Mouse (Mus musculus) intestine, embryonic 14.5 days (tissue): Measurements from ENCODE around the gene Gja4. TPM values are rescaled to one million over a fixed set of nuclear protein-coding genes. Genes with fewer than 3 reads are reported as not detected.

ENCODE experiments used
- ATAC-seq: fragments of 200-750 bp; cut with Nextera tagmentation; replicated peaks from 2 replicates; pipeline ENCODE4 v1.8.0; 2017; ENCODE audit warnings: low read depth, moderate number of reproducible peaks, moderate TSS enrichment, moderate library complexity; ENCODE audit not compliant: low FRiP score, low TSS enrichment
- DNase-seq: peaks from one replicate; pipeline ENCODE4 v3.0.0-alpha.2; 2018; ENCODE audit warnings: low spot score
- H3K27ac ChIP-seq: fragments of 300-500 bp; sonication (generic); 2 replicates; pipeline ENCODE4 v1.5.1; 2014; ENCODE audit warnings: low read depth, mild to moderate bottlenecking, control low read depth
- H3K27me3 ChIP-seq: fragments of 300-500 bp; sonication (generic); replicated peaks from 2 replicates; pipeline ENCODE4 v1.6.1; 2014; ENCODE audit warnings: low read length, control low read depth; ENCODE audit not compliant: control insufficient read depth, insufficient read depth
- H3K36me3 ChIP-seq: fragments of 300-500 bp; sonication (generic); 2 replicates; pipeline ENCODE4 v1.6.1; 2014; ENCODE audit warnings: low read length, control low read depth; ENCODE audit not compliant: control insufficient read depth, insufficient read depth
- H3K4me1 ChIP-seq: fragments of 300-500 bp; sonication (generic); replicated peaks from 2 replicates; pipeline ENCODE4 v1.6.1; 2014; ENCODE audit warnings: low read length, control low read depth, mixed read lengths; ENCODE audit not compliant: control insufficient read depth, insufficient read depth
- H3K4me2 ChIP-seq: fragments of 300-500 bp; sonication (generic); 2 replicates; pipeline ENCODE4 v1.6.1; 2014; ENCODE audit warnings: low read length
- H3K4me3 ChIP-seq: fragments of 300-500 bp; sonication (generic); 2 replicates; pipeline ENCODE4 v1.5.1; 2014; ENCODE audit warnings: low read depth, low read length, control low read depth, mixed read lengths
- H3K9ac ChIP-seq: fragments of 300-500 bp; sonication (generic); 2 replicates; pipeline ENCODE4 v1.6.1; 2014; ENCODE audit warnings: mild to moderate bottlenecking, low read length
- H3K9me3 ChIP-seq: fragments of 300-500 bp; sonication (generic); 2 replicates; pipeline ENCODE4 v1.6.1; 2016; ENCODE audit warnings: low read length, control low read depth; ENCODE audit not compliant: control insufficient read depth
- WGBS: fragments of 180-500 bp; shearing (Covaris S2); extraction: QIAGEN DNeasy Blood & Tissue Kit; methylation state at CpG from one replicate; pipeline ENCODE4 v1.1.7; 2014; 5-methylcytosine and 5-hydroxymethylcytosine counted together
- polyA plus RNA-seq: library from polyadenylated mRNA; unstranded; fragments of >200 nt; fragmentation: Nextera tagmentation; extraction: Ambion mirVana; gene quantifications from 2 replicates; pipeline ENCODE4 v1.2.1, GENCODE M21; 2014

Gene Gja4
- polyA plus RNA-seq, 1 experiment from 2014 or later = 22.9 TPM

DNA sequence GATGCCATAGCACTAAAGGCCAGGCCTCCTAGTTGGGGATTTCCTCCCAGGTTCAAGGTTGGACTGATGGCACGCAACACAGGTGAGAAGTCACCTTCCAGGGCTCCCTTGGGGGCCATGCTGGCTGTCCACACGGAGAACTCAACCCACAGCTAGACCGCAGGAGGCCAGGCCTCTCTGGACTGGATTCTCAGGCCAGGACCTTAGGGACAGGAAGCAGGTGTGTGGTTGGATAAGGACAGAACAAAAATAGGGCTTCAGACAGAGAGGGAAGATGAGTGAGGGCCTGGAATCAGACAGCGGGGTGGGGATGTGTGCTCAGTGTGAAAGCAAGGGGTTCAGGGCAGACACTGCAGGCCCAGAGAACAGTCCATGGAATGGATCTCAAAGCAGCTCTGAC is 26.9 kb downstream of the Gja4 start:
- Histone ChIP-seq H3K4me1 (no peaks in the 10 kb centered on the region), H3K4me2 (no peak overlapping the region), H3K36me3 (no peaks in the 10 kb centered on the region), H3K4me3 (no peak overlapping the region), H3K27ac (no peak overlapping the region), H3K27me3 (no peaks in the 10 kb centered on the region), H3K9me3 (no peaks in the 10 kb centered on the region), H3K9ac (no peak overlapping the region)
- 73% methylated on average over 4 of the region's 4 CpGs for WGBS
- DNase-seq (no peak), ATAC-seq (no peak)

DNA sequence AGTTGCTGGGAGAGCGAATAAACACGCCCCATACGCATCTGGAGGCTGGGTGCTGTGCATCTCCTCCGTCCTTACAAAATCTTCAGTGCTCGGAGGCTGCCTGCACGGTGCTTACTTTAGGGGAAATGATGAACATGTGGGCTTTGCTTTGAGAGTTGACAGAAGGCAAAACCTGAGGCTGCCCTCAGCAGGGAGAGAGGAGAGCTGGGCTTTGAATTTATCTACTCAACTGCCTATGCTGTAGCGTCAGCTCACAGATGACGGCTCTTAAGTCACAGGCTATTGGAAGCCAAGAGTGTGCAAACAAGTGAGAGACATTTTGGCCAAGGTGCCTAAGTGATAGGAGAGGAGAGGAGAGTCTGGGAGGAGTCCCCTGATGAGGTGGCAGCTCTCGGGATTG is 34.6 kb downstream of the Gja4 start:
- no peak overlapping the region for H3K27ac ChIP-seq
- 79% methylated on average over 9 of the region's 9 CpGs for WGBS

GRCm38 (mm10) chr4:127278451-127279001 is 35.3 kb downstream of the Gja4 start:
- WGBS = 54% methylated on average over 9 of the region's 9 CpGs
- H3K9me3 ChIP-seq = no peaks in the 10 kb centered on the region
- no peak for ATAC-seq
- H3K27me3 ChIP-seq = no peaks in the 10 kb centered on the region
- no peak overlapping the region for H3K9ac ChIP-seq
- DNase-seq = no peak
- H3K36me3 ChIP-seq = no peaks in the 10 kb centered on the region
- H3K4me2 ChIP-seq = no peak overlapping the region
- no peaks in the 10 kb centered on the region for H3K4me1 ChIP-seq
- no peak overlapping the region for H3K27ac ChIP-seq
- H3K4me3 ChIP-seq = no peak overlapping the region

More for the DNA sequence above, 34.6 kb downstream of the Gja4 start:
- no peak overlapping the region for H3K4me3 ChIP-seq
- no peaks in the 10 kb centered on the region for H3K36me3 ChIP-seq
- no peaks in the 10 kb centered on the region for H3K4me1 ChIP-seq
- ATAC-seq = no peak
- no peak overlapping the region for H3K9ac ChIP-seq
- no peak overlapping the region for H3K4me2 ChIP-seq
- no peaks in the 10 kb centered on the region for H3K9me3 ChIP-seq
- H3K27me3 ChIP-seq = no peaks in the 10 kb centered on the region
- no peak for DNase-seq

DNA sequence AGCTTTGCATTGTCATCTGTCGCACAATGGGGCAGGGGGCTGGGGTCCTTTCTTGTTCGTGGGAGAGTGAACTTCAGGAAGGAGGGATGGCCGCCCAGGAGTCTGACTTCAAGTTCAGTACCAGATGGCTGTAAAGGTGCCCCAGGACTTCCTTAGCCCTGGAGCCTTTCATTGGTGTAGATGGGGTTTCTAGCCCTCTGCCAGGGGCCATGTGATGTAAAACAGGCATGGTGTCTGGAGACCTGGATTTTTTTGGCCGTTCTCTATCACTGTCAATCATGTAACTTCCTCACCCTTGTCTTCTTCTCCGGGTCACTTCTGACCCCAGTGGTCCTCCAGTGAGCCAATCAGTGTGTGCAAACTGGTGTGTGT is 49.7 kb downstream of the Gja4 start:
- no peaks in the 10 kb centered on the region for H3K36me3 ChIP-seq
- H3K9ac ChIP-seq = no peak overlapping the region
- peaks cover 4% of the 10 kb centered on the region; the same call in 1 of the 2 replicates for H3K4me1 ChIP-seq
- H3K4me3 ChIP-seq = no peak overlapping the region
- no peak for DNase-seq
- no peaks in the 10 kb centered on the region for H3K9me3 ChIP-seq
- 46% methylated on average over 5 of the region's 5 CpGs for WGBS
- H3K4me2 ChIP-seq = no peak overlapping the region
- ATAC-seq = no peak
- H3K27ac ChIP-seq = no peak overlapping the region; the same call in 1 of the 2 replicates
- H3K27me3 ChIP-seq = no peaks in the 10 kb centered on the region

GRCm38 (mm10) chr4:127263438-127264182 is 50.2 kb downstream of the Gja4 start:
- Histone ChIP-seq H3K9ac (no peak overlapping the region), H3K4me1 (peaks cover 4% of the 10 kb centered on the region; the same call in 1 of the 2 replicates), H3K4me3 (no peak overlapping the region), H3K27me3 (no peaks in the 10 kb centered on the region), H3K27ac (peak overlapping the region; percentile 51; the same call in 1 of the 2 replicates), H3K36me3 (no peaks in the 10 kb centered on the region), H3K9me3 (no peaks in the 10 kb centered on the region), H3K4me2 (no peak overlapping the region)
- ATAC-seq = no peak
- 62% methylated on average over 19 of the region's 19 CpGs for WGBS
- DNase-seq = no peak

DNA sequence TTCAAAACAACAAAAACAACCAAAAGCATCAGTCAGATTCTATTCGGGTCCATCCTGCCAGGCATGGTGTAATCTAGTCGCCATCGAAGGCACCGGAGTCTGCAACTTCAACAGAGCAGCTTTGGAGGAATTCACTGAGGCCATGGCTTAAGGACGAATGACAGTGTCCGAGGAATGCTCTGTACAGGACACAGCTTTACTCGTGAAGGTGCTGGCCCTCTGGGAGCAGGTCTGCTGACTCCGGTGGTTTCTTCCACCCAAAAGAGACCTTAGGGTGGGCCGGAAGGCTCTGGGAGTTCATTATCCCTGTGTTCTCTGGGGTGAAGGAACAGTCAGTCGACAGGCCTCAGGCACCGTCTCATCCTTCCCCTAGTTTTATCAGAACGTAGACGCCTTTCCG is 52.2 kb downstream of the Gja4 start:
- ATAC-seq = no peak
- H3K36me3 ChIP-seq = no peaks in the 10 kb centered on the region
- H3K27ac ChIP-seq = no peak overlapping the region
- DNase-seq = no peak
- no peak overlapping the region for H3K4me3 ChIP-seq
- H3K9ac ChIP-seq = no peak overlapping the region
- WGBS = 89% methylated on average over 14 of the region's 14 CpGs
- no peak overlapping the region for H3K4me2 ChIP-seq
- H3K4me1 ChIP-seq = peaks cover 4% of the 10 kb centered on the region; the same call in 1 of the 2 replicates
- no peaks in the 10 kb centered on the region for H3K27me3 ChIP-seq
- no peaks in the 10 kb centered on the region for H3K9me3 ChIP-seq

Other genes with a start within 250 kb of the Gja4 start
- gene Zmym6, start 236.7 kb downstream of the Gja4 start, polyA plus RNA-seq = 20.3 and 25.2 TPM in 2 replicates
- gene Tmem35b, start 190.3 kb downstream of the Gja4 start, polyA plus RNA-seq = 19.2 and 25.2 TPM in 2 replicates
- gene Dlgap3, start 144.8 kb downstream of the Gja4 start, polyA plus RNA-seq = 1.5 and 1.6 TPM in 2 replicates
- 60.3 and 61.9 TPM in 2 replicates for gene Smim12, start 70.3 kb downstream of the Gja4 start, polyA plus RNA-seq
- gene Gjb3, start 16.8 kb upstream of the Gja4 start, polyA plus RNA-seq = 1.9 and 2.9 TPM in 2 replicates
- not detected in 2 replicates for gene Gjb4, start 40.0 kb upstream of the Gja4 start, polyA plus RNA-seq
- gene Gjb5, start 44.1 kb upstream of the Gja4 start, polyA plus RNA-seq = 0.37 and 0.38 TPM in 2 replicates